9 mouse cellular contexts compared by ENCODE assay signal in genomic region chr16:33244136-33244691, GRCm38 (mm10). TPM values are rescaled to one million over a fixed set of nuclear protein-coding genes. Genes with fewer than 3 reads are reported as not detected.
DNase-seq lines count a peak whose midpoint lies in the region; ATAC-seq and TF ChIP-seq lines count a peak whose summit lies in the region.
"Had no signal": no experiment of that assay in that cellular context is flagged by ENCODE, and none has a peak within 500 bp of the region (broad histone marks: within the 10 kb centered on the region; RNA-seq: fewer than 3 reads in every experiment).

No protein-coding gene starts in this region.

- TF ChIP-seq CTCF in thymus, adult 2 months (IDR thresholded peaks at IDR 0.05; ENCODE audit: borderline replicate concordance, control insufficient read depth, extremely low read depth, insufficient read depth, low read length, poor library complexity), result 0 out of 2 replicates have a peak, but pooled peaks have one; percentile 25

- WGBS in hindbrain, embryonic 14.5 days, result 89% methylated on average over 6 of the region's 6 CpGs
- 93% methylated on average over 6 of the region's 6 CpGs for WGBS in hindbrain, embryonic 13.5 days
- WGBS in thymus, adult 2 months, result 96% methylated on average over 6 of the region's 6 CpGs
- WGBS in lung, embryonic 16.5 days, result 89% methylated on average over 6 of the region's 6 CpGs

- H3K4me1 ChIP-seq in hindbrain, embryonic 14.5 days (replicated peaks; ENCODE audit: control insufficient read depth, insufficient read depth, low read length), result no peaks in the 10 kb centered on the region
- no peaks in the 10 kb centered on the region for H3K4me1 ChIP-seq in hindbrain, embryonic 13.5 days (replicated peaks)
- H3K4me1 ChIP-seq in thymus, adult 2 months (replicated peaks; ENCODE audit: control insufficient read depth, insufficient read depth, low read length), result no peaks in the 10 kb centered on the region
- H3K4me1 ChIP-seq in lung, embryonic 16.5 days (replicated peaks; ENCODE audit: control insufficient read depth, insufficient read depth, low read length), result no peaks in the 10 kb centered on the region

- DNase-seq in hindbrain, embryonic 14.5 days (ENCODE audit: low spot score), result no peak
- peak; percentile 20 for DNase-seq in thymus, adult 2 months
- DNase-seq in thymus, adult 18-20 months, result no peak
- DNase-seq in right cerebral cortex, postnatal 14 days, result no peak
- DNase-seq in layer of hippocampus, adult 11-12 months (ENCODE audit: low spot score), result no peak
- DNase-seq in cerebellum, postnatal 4 days (ENCODE audit: low spot score in 2 of 2), result no peak
- DNase-seq: gastrocnemius, adult 2 months had no signal

- peaks cover 40% of the 10 kb centered on the region for H3K36me3 ChIP-seq in hindbrain, embryonic 14.5 days (replicated peaks; ENCODE audit: control insufficient read depth, insufficient read depth)
- peaks cover 49% of the 10 kb centered on the region for H3K36me3 ChIP-seq in hindbrain, embryonic 13.5 days
- peaks cover 46% of the 10 kb centered on the region for H3K36me3 ChIP-seq in thymus, adult 2 months (ENCODE audit: control insufficient read depth, insufficient read depth, low read length)
- H3K36me3 ChIP-seq in lung, embryonic 16.5 days (ENCODE audit: control insufficient read depth, insufficient read depth, low read length), result peaks cover 19% of the 10 kb centered on the region

- H3K4me3 ChIP-seq in hindbrain, embryonic 14.5 days (replicated peaks; ENCODE audit: low read length), result no peak overlapping the region
- no peak overlapping the region for H3K4me3 ChIP-seq in hindbrain, embryonic 13.5 days
- no peak overlapping the region for H3K4me3 ChIP-seq in thymus, adult 2 months (ENCODE audit: control insufficient read depth, insufficient read depth, low read length)
- H3K4me3 ChIP-seq in lung, embryonic 16.5 days (ENCODE audit: low read length), result no peak overlapping the region
- H3K4me3 ChIP-seq: gastrocnemius, adult 2 months had no signal

- H3K27me3 ChIP-seq in hindbrain, embryonic 14.5 days (ENCODE audit: control insufficient read depth, insufficient read depth, low read length), result no peaks in the 10 kb centered on the region
- H3K27me3 ChIP-seq in hindbrain, embryonic 13.5 days, result no peaks in the 10 kb centered on the region
- no peaks in the 10 kb centered on the region for H3K27me3 ChIP-seq in thymus, adult 2 months (ENCODE audit: control insufficient read depth, insufficient read depth, low read length)
- no peaks in the 10 kb centered on the region for H3K27me3 ChIP-seq in lung, embryonic 16.5 days (ENCODE audit: control insufficient read depth, insufficient read depth, low read depth, low read length)

- H3K9ac ChIP-seq in hindbrain, embryonic 14.5 days, result no peak overlapping the region
- no peak overlapping the region for H3K9ac ChIP-seq in hindbrain, embryonic 13.5 days
- H3K9ac ChIP-seq in lung, embryonic 16.5 days (ENCODE audit: low read length), result no peak overlapping the region

- no peak overlapping the region for H3K27ac ChIP-seq in hindbrain, embryonic 14.5 days
- H3K27ac ChIP-seq in hindbrain, embryonic 13.5 days, result no peak overlapping the region
- H3K27ac ChIP-seq in thymus, adult 2 months (ENCODE audit: control insufficient read depth, insufficient read depth, low read length), result no peak overlapping the region
- H3K27ac ChIP-seq in lung, embryonic 16.5 days (ENCODE audit: low read length), result no peak overlapping the region
- H3K27ac ChIP-seq: gastrocnemius, adult 2 months had no signal

- no peak overlapping the region for H3K4me2 ChIP-seq in hindbrain, embryonic 14.5 days (replicated peaks)
- no peak overlapping the region for H3K4me2 ChIP-seq in hindbrain, embryonic 13.5 days
- H3K4me2 ChIP-seq in lung, embryonic 16.5 days (ENCODE audit: low read depth, low read length), result no peak overlapping the region

- TF ChIP-seq POLR2A in thymus, adult 2 months (IDR thresholded peaks at IDR 0.05; ENCODE audit: control insufficient read depth, extremely low read depth, insufficient read depth, low read length, poor library complexity), result no peak

- ATAC-seq in hindbrain, embryonic 14.5 days (ENCODE audit: low FRiP score), result peak; percentile 24; the same call in 1 of the 2 replicates
- ATAC-seq in hindbrain, embryonic 13.5 days (ENCODE audit: low FRiP score), result no peak
- ATAC-seq in lung, embryonic 16.5 days (ENCODE audit: low read depth), result peak; percentile 21; the same call in 1 of the 2 replicates

- no peaks in the 10 kb centered on the region for H3K9me3 ChIP-seq in hindbrain, embryonic 14.5 days (ENCODE audit: control insufficient read depth, low read length)
- H3K9me3 ChIP-seq in hindbrain, embryonic 13.5 days, result no peaks in the 10 kb centered on the region
- no peaks in the 10 kb centered on the region for H3K9me3 ChIP-seq in lung, embryonic 16.5 days (ENCODE audit: control insufficient read depth, low read length)

RNA-seq across cellular contexts. Expression of gene Snx4, which starts 7.0 kb away (rescaled TPM):
- polyA plus RNA-seq in hindbrain, embryonic 14.5 days (2014; fragmentation: Nextera tagmentation; extraction: Ambion mirVana), result 94.9 and 105 TPM in 2 replicates
- 82.6 and 86.3 TPM in 2 replicates for polyA plus RNA-seq in hindbrain, embryonic 13.5 days (2015; fragmentation: Nextera tagmentation; extraction: Ambion mirVana)
- 16.3 and 17.3 TPM in 2 replicates for polyA plus RNA-seq in thymus, adult 2 months (2012; rRNA removed)
- polyA plus RNA-seq in lung, embryonic 16.5 days (2015; fragmentation: Nextera tagmentation; extraction: Ambion mirVana), result 127 and 135 TPM in 2 replicates

RNA-seq across cellular contexts. Expression of gene Osbpl11, which starts 59.3 kb away (rescaled TPM):
- polyA plus RNA-seq in hindbrain, embryonic 14.5 days (2014; fragmentation: Nextera tagmentation; extraction: Ambion mirVana), result 18.0 and 20.9 TPM in 2 replicates
- 17.0 and 18.3 TPM in 2 replicates for polyA plus RNA-seq in hindbrain, embryonic 13.5 days (2015; fragmentation: Nextera tagmentation; extraction: Ambion mirVana)
- polyA plus RNA-seq in thymus, adult 2 months (2012; rRNA removed), result 26.5 and 28.8 TPM in 2 replicates
- 14.8 and 14.9 TPM in 2 replicates for polyA plus RNA-seq in lung, embryonic 16.5 days (2015; fragmentation: Nextera tagmentation; extraction: Ambion mirVana)
